Mouse (Mus musculus) 3134 (cell line): ENCODE measurements around the gene Exoc2.

Source experiments
- DNase-seq: peaks from one replicate; pipeline ENCODE4 v3.0.0-alpha.2; 2011; ENCODE audit warnings: low spot score; ENCODE audit not compliant: insufficient read length; ENCODE audit errors: extremely low read depth

The Exoc2 gene

DNA sequence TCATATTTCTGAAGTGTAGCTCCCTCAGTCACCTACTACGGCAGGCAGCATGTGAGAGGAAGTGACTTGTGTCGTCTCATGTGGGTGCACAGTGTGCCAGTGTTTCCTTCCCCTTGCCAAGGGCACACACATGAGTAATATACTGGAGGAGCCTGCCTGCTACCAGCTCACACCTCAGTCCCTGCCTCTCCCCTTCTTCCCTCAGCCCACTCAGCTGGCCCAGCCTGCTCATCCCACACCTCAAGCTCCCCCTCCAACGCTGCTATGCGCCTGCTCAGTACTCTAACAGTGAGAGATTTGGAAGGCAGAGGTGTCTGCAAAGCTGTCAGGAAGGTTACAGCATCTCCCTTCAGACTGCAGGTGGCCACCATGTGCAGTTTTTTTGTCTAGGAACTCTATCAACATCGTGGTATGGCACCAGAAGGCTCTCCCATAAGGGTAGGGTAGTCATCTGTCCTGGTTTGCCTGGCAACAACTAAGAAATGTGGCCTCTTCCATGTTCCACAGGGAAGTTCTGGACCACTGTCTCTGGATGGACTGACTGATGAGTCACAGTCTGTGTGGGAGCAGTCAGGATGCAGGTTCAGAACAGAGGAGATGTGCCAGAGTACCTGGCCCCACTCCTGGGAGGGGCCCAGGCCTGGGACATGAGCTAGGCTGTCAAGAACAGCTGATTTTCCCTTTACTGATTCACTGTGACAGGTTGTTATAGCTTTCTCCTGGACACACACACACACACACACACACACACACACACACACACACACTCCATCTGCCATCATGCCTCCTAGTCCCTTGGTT lies 187.5 kb downstream of the Exoc2 start:
- DNase-seq = no peak

DNA sequence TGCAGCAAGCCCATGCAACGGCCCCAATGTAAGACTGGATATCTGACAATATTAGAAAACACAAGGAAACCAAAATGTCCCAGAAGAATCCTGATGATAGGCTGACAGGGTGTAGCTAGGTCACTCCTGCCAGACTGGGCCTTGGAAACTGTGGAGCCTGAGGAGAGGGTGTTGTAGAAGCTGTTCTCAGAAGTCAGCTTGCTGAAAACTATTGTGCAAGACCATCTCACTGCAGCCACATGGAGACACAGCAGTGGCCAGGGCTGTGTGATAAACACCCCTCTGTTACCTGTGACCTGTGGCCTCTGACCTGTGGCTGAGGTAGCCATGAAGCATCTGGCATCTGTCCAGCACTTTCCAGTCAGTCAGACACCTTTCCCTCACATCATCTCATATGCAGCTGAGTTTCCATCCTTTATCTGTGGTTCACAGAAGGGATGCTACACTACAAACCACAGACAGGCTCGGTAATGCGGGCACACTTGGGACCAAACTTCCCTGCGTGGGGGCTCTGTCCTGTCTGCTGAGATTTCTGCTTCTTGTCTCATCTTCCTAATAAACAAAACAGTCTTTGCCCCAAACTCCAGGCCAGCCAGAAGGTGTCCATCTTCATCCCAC lies 188.4 kb downstream of the Exoc2 start:
- DNase-seq = no peak

DNA sequence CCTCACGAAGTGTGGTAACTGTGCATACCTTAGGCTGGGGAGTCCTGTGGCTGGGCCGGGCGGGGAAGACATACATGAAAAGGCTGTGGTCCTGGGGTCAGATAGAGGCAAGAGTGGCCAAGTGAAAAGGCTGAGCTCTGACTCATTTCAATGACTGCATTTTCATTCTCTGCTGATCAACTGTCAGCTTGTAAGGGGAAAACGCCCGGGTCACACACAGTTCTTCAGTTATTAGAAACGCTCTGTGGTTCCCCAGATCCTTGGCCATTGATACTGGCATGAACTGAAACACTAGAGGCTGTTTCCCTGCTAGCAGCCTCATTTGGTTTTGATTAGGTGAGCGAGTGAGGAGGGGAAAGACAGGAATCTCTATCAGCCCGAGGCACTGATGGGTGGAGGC lies 191.5 kb downstream of the Exoc2 start:
- no peak for DNase-seq

DNA sequence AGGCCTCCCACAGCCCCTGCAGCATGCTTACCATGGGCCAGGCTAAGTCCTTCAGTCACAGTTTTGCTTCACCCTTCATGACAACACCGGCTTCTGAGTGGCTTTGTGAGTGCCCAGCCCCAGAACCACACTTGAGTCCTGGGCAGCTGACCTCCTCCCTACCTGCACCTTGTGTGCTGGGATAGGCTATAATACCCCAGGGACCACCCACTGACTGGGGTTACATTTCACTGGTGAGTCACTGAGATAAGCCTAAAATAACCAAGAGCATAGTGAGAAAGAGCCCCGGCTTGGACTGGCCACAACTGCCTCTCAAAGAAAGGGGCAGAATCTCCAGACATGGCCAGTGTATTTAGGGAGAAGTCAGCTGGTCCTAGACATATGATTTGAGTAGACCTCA lies 192.0 kb downstream of the Exoc2 start:
- no peak for DNase-seq

DNA sequence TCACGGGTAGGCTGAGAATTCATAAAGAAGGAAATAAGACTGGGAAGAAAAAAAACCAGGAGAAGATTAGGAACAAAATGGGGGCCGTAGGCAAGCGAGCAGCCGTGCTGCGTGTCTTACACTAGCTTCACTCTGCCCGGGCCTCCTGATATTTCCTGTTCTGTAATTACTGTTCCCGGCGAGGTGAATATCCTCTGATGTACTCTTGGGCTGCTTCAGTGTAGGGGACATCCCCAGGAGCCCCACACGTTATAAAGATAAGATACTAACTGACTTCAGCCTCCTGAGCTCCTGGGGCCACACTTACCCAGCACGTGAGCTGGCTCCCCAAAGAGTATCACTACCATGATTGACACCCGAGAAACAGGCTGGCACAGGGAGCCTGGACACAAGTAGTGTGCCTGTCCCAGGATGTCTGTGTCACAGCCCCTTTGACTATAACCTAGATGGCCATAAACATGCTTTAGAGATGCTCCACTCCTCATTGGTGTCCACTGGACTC lies 196.2 kb downstream of the Exoc2 start:
- no peak for DNase-seq

DNA sequence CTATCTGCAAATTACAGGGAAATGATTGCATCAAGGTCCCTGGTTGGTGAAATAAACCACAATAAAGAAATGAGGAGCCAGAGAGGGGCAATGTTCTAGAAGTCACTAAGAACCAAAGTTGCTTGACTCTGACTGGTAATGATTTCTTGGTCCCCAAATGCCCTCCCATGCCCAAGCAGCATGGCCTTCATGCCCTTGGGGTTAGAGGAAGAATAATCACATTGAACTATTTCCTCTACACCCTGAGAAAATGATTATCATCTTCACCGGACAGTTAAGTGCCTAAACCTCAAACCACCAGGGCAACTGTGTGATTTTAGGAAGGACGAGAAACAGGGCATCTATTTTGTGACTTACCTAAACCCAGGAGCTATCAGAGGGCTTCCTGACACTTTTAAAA lies 197.9 kb downstream of the Exoc2 start:
- DNase-seq = no peak

DNA sequence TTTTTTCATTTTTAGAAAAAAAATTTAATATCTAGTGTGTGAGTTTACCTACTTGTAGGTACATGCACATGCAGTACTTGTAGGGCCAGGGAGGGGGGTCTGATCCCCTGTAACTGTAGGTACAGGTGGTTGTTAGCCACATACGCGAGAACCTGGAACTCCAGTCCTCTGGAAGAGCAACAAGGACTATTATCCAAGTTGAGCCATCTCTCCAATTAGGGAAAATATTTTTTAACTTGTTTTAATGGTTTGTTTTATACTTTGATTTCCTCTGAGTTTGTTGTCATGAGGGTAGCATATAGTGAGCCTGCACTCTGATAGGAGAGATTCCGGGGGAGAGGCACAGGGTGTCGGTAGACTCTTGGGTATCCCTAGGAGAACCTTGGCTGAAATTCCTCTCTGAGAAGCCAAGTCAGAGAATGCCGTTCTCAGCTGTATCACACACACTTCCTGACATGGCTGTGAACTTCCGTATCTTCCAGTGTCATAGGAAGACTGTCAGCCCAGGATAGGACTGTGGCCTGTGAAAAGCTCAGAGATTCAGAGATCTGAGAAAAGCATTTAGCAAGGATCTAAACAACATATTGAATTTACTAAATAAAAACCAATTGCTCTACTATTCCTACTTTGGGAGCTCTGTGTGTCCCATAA lies 206.3 kb downstream of the Exoc2 start:
- DNase-seq = no peak

DNA sequence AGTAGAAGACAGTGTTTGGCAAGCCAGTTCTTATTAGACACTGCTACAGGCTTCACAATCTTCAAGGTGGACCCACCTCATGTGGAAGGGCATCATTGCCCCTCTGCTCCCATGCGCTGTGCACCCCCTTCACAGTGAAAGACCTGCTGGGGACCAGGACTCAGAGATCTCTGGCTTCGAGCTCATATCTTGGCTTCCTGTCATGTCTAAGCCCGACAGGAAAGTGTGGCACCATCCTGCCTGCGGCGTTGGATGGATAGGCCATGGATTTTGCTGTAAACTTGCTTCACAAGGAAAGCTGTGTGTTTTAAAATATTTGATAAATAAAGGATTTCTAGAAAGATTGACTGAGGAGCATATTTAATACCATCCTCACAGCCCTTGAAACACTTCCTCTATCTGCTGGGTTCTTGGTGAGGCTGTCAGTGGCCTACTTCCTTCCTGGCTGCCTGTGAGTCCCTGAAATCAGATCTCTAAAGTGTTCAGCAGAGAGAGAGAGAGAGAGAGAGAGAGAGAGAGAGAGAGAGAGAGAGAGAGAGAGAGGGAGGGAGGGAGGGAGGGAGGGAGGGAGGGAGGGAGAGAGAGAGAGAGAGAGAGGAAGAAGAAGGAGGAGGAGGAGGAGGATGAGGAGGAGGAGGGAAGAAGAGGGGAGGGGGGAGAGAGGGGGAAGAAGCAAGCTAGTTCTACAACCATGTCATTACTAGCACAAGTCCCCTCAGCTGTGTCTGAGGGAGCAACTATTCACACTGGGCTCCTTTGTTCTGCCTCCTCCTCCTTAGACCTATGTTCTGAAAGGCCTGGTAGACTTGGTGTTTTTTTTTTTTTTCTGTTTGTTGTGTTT lies 207.0 kb downstream of the Exoc2 start:
- DNase-seq = no peak

DNA sequence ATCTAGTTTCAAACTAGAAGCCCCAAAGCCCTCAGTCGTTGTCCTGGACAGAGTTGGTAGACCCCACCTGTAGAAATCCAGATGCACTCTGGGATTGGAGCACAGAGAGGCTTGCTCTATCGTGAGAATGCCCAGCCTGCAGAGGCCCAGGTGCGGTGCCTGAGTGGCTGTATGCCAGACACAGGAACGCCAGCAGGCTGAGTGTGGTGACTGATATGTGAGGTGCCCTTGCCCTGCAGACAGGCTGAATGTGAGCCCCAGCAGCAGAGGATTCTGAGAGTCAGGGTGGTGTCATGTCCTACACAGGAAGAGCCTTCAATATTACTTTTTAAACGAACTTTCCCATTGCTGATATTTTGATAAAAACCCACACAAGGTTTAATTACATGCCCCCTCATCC lies 208.0 kb downstream of the Exoc2 start:
- DNase-seq = no peak

DNA sequence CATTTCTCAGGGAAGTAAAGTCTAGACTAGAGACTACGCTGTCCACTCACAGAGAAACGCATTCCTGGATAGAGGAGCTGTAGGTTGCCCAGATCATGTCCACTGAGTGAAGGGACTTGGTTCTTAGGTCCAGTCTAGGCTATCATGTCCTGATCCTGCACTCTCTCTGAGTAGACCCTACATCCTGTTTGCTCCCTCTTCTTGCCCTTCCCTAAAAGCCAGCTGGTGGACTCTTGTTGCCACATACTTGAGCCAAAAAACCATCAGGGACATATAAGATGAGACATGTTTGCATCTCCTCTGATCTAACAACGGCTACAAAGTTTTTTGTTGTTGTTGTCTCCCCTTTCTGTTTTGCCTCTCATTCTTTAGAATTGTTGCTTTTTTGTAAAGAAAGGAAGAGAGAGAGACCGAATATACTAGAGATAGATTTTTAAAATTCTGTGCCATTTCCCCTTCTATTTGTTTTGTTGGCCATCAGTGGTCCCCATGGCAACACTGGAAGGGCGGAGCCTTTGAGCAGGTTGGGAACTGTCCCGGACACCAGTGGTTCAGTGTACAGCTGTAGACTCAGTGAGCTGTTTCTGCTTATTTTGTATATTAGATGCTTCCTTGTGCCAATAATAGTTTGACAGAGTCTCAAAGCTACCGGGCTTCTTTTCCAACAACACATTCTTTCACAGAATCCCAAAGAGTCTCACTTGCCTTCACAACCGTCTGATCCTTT lies 209.7 kb downstream of the Exoc2 start:
- no peak for DNase-seq
